Mouse (Mus musculus) neural tube, embryonic 12.5 days (tissue): ENCODE measurements around the gene Pnrc1. TPM values are rescaled to one million over a fixed set of nuclear protein-coding genes. Genes with fewer than 3 reads are reported as not detected.

Source experiments
- ATAC-seq: fragments of 200-750 bp; cut with Nextera tagmentation; 2 replicates; pipeline ENCODE4 v1.8.0; 2017; ENCODE audit warnings: low read depth, mild to moderate bottlenecking, moderate TSS enrichment, moderate library complexity; ENCODE audit not compliant: low FRiP score
- H3K27ac ChIP-seq: fragments of 300-500 bp; sonication (generic); 2 replicates; pipeline ENCODE4 v1.5.1; 2016
- H3K27me3 ChIP-seq: fragments of 300-500 bp; sonication (generic); replicated peaks from 2 replicates; pipeline ENCODE4 v1.6.1; 2016; ENCODE audit warnings: mild to moderate bottlenecking
- H3K36me3 ChIP-seq: fragments of 300-500 bp; sonication (generic); 2 replicates; pipeline ENCODE4 v1.6.1; 2016; ENCODE audit warnings: mild to moderate bottlenecking
- H3K4me1 ChIP-seq: fragments of 300-500 bp; sonication (generic); 2 replicates; pipeline ENCODE4 v1.6.1; 2016
- H3K4me2 ChIP-seq: fragments of 300-500 bp; sonication (generic); replicated peaks from 2 replicates; pipeline ENCODE4 v1.6.1; 2016; ENCODE audit warnings: mild to moderate bottlenecking
- H3K4me3 ChIP-seq: fragments of 300-500 bp; sonication (generic); 2 replicates; pipeline ENCODE4 v1.5.1; 2016
- H3K9ac ChIP-seq: fragments of 300-500 bp; sonication (generic); 2 replicates; pipeline ENCODE4 v1.6.1; 2016; ENCODE audit warnings: mild to moderate bottlenecking
- H3K9me3 ChIP-seq: fragments of 300-500 bp; sonication (generic); 2 replicates; pipeline ENCODE4 v1.6.1; 2016; ENCODE audit warnings: mild to moderate bottlenecking
- WGBS: fragments of 180-500 bp; shearing (Covaris S2); methylation state at CpG from one replicate; pipeline ENCODE4 v1.1.7; 2016; 5-methylcytosine and 5-hydroxymethylcytosine counted together
- polyA plus RNA-seq: library from polyadenylated mRNA; unstranded; fragments of >200 nt; fragmentation: Nextera tagmentation; extraction: Ambion mirVana; gene quantifications from 2 replicates; pipeline ENCODE4 v1.2.1, GENCODE M21; 2016

The Pnrc1 gene
- polyA plus RNA-seq, 1 experiment from 2014 or later: 113 TPM

GRCm38 (mm10) chr4:33261311-33261753, 28.6 kb downstream of the Pnrc1 start:
- no peak overlapping the region for H3K9ac ChIP-seq
- no peaks in the 10 kb centered on the region for H3K9me3 ChIP-seq
- H3K27ac ChIP-seq: no peak overlapping the region
- H3K36me3 ChIP-seq: no peaks in the 10 kb centered on the region
- ATAC-seq: no peak
- H3K4me3 ChIP-seq: no peak overlapping the region
- H3K4me1 ChIP-seq: no peaks in the 10 kb centered on the region
- WGBS: 73% methylated on average over 7 of the region's 7 CpGs
- no peaks in the 10 kb centered on the region for H3K27me3 ChIP-seq
- H3K4me2 ChIP-seq: no peak overlapping the region

DNA sequence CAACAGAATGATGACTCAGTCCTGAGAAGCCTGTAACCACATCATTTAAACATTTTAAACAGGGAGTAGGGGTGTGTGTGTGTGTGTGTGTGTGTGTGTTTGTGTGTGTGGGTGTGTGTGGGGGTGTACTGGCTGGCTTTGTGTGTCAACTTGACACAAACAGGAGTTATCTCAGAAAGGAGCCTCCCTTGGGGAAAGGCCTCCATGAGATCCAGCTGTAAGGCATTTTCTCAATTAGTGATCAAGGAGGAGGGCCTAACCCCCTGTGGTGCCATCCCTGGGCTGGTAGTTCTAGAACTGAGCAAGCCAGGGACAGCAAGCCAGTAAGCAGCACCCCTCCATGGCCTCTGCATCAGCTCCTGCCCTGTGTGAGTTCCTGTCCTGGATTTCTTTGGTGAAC, 29.7 kb downstream of the Pnrc1 start:
- H3K36me3 ChIP-seq: no peaks in the 10 kb centered on the region
- H3K9me3 ChIP-seq: no peaks in the 10 kb centered on the region
- no peak overlapping the region for H3K4me2 ChIP-seq
- no peak for ATAC-seq
- H3K9ac ChIP-seq: no peak overlapping the region
- H3K27ac ChIP-seq: no peak overlapping the region
- H3K4me1 ChIP-seq: no peaks in the 10 kb centered on the region
- no peaks in the 10 kb centered on the region for H3K27me3 ChIP-seq
- H3K4me3 ChIP-seq: no peak overlapping the region

DNA sequence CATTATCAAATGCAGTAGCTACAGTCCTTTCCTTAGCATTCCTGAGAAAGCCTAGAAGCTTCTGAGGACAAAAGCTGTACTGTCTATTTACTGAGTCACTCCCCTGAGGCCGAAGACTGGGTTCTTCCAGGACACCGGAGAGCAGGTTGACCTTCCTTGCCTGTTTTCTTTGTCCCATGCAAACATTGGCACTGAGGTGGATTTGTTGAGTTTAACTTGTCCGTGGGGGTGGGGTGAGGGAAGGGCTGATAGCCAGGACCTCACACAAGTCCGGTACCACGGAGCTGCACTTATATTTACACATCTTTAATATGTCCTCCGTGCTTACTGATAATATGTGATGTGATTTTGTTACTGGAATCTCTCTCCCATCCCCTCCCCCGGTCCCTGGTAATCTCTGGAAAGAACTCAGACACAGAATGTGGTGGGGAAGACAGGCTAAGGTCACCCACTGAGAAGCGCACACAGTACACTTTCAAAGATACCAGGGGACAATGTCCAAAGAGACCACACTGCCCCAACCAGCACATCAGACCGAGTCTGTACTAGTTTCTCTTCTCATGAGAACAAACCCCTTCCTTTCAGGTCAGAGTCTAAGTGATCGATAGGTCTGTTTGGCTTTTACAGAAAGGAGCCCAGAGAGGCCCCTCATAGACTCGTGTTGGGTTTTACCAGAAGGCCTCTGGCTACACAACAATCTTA, 32.5 kb downstream of the Pnrc1 start:
- Histone ChIP-seq H3K4me1 (no peaks in the 10 kb centered on the region), H3K9ac (no peak overlapping the region), H3K9me3 (no peaks in the 10 kb centered on the region), H3K27me3 (no peaks in the 10 kb centered on the region), H3K27ac (no peak overlapping the region), H3K36me3 (no peaks in the 10 kb centered on the region), H3K4me3 (no peak overlapping the region), H3K4me2 (no peak overlapping the region)
- 83% methylated on average over 11 of the region's 11 CpGs for WGBS
- ATAC-seq: no peak

DNA sequence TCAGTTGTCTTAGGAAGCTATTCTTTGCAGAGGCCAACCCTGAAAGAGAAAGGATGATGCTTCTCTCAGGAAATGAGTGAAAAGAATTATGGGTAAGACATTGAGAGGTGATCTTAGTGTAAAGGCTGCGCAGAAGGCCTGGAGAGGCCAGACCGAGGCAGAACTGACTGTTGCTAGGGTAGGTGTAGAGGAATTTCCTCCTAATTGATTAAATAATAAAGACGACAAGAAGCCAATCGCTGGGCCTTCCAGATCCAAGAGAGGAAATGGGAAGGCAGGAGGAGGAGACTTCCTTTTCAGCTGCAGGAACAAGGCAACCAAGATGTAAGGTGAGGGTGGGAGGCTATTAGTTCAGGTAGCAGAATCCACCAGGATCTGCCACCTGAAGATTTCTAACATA, 35.3 kb downstream of the Pnrc1 start:
- no peaks in the 10 kb centered on the region for H3K36me3 ChIP-seq
- H3K9ac ChIP-seq: no peak overlapping the region
- no peaks in the 10 kb centered on the region for H3K27me3 ChIP-seq
- 66% methylated on average over 4 of the region's 4 CpGs for WGBS
- no peak overlapping the region for H3K4me2 ChIP-seq
- ATAC-seq: no peak
- no peaks in the 10 kb centered on the region for H3K9me3 ChIP-seq
- H3K27ac ChIP-seq: no peak overlapping the region
- no peaks in the 10 kb centered on the region for H3K4me1 ChIP-seq
- H3K4me3 ChIP-seq: no peak overlapping the region

DNA sequence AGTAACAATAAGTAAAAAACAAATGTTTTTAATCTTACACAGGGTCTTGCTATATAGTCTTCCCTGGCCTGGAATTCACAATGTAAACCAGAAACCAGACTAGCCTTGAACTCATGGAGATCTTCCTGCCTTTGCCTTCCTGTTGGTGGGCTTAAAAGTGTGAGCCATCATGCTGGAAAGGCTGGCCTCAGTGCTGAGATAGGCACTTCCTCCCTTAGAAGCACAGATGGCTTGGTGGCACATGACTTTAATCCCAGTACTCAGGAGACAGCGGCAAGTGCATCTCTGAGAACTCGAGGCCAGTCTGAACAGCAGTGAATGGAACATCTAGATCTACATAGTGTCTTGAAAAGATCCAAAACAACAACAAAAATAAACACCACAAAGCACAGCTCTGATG, 39.1 kb downstream of the Pnrc1 start:
- ATAC-seq: no peak
- Histone ChIP-seq H3K27me3 (no peaks in the 10 kb centered on the region), H3K9ac (no peak overlapping the region), H3K4me2 (no peak overlapping the region), H3K9me3 (no peaks in the 10 kb centered on the region), H3K4me1 (peaks cover 9% of the 10 kb centered on the region), H3K36me3 (peaks cover 4% of the 10 kb centered on the region), H3K27ac (no peak overlapping the region), H3K4me3 (no peak overlapping the region)
- WGBS: 87% methylated on average over 2 of the region's 2 CpGs

GRCm38 (mm10) chr4:33249716-33250230, 40.2 kb downstream of the Pnrc1 start:
- no peak overlapping the region for H3K27ac ChIP-seq
- no peak for ATAC-seq
- no peaks in the 10 kb centered on the region for H3K27me3 ChIP-seq

DNA sequence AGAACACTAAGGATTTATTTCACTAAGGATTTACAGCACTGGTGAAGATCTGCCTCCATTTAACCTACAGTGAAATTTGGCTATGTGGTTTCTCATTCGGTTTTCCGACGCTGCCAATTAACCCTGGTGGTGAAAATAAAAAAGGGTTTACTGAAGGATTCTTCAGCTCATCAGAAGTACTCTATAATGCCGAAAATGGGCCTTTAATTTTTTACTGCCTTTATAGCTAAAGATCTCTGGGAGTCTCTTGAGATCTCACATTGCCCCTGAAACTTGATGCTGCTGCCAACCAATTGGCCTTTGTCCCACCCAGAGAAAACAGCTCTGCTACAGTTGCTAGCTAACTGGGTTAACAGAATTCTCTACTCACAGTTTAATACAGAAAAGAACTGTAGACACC, 41.0 kb downstream of the Pnrc1 start:
- Histone ChIP-seq H3K4me3 (peak overlapping the region; percentile 98), H3K4me1 (peaks cover 10% of the 10 kb centered on the region), H3K27ac (peak overlapping the region; percentile 99), H3K9me3 (no peaks in the 10 kb centered on the region), H3K36me3 (peaks cover 23% of the 10 kb centered on the region), H3K9ac (peak overlapping the region; percentile 99; the same call in 1 of the 2 replicates), H3K4me2 (peak overlapping the region; percentile 69), H3K27me3 (no peaks in the 10 kb centered on the region)
- WGBS: 3% methylated on average over 4 of the region's 4 CpGs
- no peak for ATAC-seq

More at GRCm38 (mm10) chr4:33249716-33250230, 40.2 kb downstream of the Pnrc1 start:
- no peak overlapping the region for H3K4me2 ChIP-seq
- H3K4me1 ChIP-seq: peaks cover 10% of the 10 kb centered on the region
- no peak overlapping the region for H3K4me3 ChIP-seq
- H3K36me3 ChIP-seq: peaks cover 15% of the 10 kb centered on the region
- no peak overlapping the region for H3K9ac ChIP-seq
- 61% methylated on average over 1 of the region's 1 CpGs for WGBS
- no peaks in the 10 kb centered on the region for H3K9me3 ChIP-seq

DNA sequence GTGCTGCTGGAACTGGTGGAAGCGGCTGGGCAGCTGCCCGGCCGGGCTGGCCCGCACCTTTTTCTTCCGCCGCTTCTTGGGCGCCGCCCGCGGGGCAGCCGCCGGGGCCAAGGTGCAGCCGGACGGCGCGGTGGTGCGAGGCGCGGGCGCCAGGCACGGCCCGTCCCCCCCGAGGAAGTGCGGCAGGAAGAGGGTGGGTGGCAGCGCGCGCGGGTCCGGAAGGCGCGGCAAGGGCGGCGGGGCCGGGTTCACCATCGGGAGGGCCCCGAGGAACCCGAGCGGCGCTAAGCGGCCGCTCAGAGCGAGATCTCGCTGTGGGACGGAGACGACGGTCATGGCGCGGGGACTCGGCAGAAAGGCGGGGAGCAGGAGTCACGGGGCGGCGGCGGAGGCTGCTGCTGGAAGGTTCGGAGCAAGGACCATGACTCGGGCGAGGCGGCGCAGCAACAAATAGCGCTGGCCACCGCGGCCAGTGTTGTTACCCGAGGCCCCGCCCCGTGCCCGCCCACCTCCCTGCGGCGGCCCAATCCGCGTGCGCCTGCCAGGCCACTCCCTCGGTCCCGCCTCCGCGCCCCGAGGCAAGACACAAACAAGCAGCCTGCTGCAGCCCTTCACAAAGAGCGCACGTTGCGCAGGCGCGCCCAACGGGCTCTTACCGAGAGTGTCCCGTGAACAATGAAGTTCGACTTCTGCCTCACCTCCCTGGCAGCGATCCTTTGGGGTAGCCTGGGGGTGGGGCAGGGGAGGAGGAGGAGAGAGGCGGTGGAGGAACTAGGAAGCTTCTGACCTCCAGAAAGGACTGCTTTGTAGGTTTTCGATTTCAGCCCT, 41.7 kb downstream of the Pnrc1 start:
- Histone ChIP-seq H3K4me3 (peak overlapping the region; percentile 98), H3K9me3 (no peaks in the 10 kb centered on the region), H3K27ac (peak overlapping the region; percentile 99), H3K4me1 (peaks cover 10% of the 10 kb centered on the region), H3K4me2 (peak overlapping the region; percentile 69), H3K36me3 (peaks cover 29% of the 10 kb centered on the region), H3K9ac (peak overlapping the region; percentile 99), H3K27me3 (no peaks in the 10 kb centered on the region)
- under 1% methylated on average over 88 of the region's 88 CpGs for WGBS
- ATAC-seq: peak; percentile 94

GRCm38 (mm10) chr4:33247479-33248053, 42.4 kb downstream of the Pnrc1 start:
- Histone ChIP-seq H3K27me3 (no peaks in the 10 kb centered on the region), H3K36me3 (peaks cover 30% of the 10 kb centered on the region), H3K9ac (peak overlapping the region; percentile 99), H3K4me1 (peaks cover 10% of the 10 kb centered on the region), H3K4me3 (peak overlapping the region; percentile 98), H3K4me2 (peak overlapping the region; percentile 69), H3K27ac (peak overlapping the region; percentile 99), H3K9me3 (no peaks in the 10 kb centered on the region)
- WGBS: under 1% methylated on average over 60 of the region's 60 CpGs
- peak; percentile 93 for ATAC-seq

- Histone ChIP-seq H3K4me2 (peak overlapping the region; percentile 69), H3K36me3 (peaks cover 37% of the 10 kb centered on the region), H3K4me1 (peaks cover 10% of the 10 kb centered on the region), H3K27ac (no peak overlapping the region), H3K27me3 (no peaks in the 10 kb centered on the region), H3K9me3 (no peaks in the 10 kb centered on the region), H3K4me3 (no peak overlapping the region), H3K9ac (no peak overlapping the region)
- ATAC-seq: no peak
- WGBS: 93% methylated on average over 14 of the region's 14 CpGs
Measured at GRCm38 (mm10) chr4:33245853-33246395, 44.0 kb downstream of the Pnrc1 start.

DNA sequence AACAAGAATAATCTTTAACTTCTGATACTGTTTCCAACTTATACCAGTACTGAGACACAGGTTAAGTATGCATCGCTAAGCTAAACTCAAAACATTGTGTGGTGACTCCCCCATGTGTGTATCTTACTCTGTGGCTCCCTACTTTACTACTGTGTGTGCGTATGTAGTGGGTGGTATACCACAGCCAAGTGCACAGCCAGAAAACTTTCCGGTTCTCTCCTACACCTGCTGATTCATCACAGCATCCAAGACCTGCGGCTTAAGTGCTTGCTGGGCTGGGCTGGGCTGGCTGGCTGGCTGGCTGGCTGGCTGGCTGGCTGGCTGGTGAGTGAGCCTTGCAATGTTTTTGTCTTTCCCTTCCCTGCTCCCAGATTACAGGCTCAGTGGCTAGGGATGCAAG, 46.0 kb downstream of the Pnrc1 start:
- Histone ChIP-seq H3K9me3 (no peaks in the 10 kb centered on the region), H3K9ac (no peak overlapping the region), H3K36me3 (peaks cover 37% of the 10 kb centered on the region), H3K4me2 (no peak overlapping the region), H3K4me1 (peaks cover 10% of the 10 kb centered on the region), H3K27ac (no peak overlapping the region), H3K27me3 (no peaks in the 10 kb centered on the region), H3K4me3 (no peak overlapping the region)
- no peak for ATAC-seq
- 91% methylated on average over 4 of the region's 4 CpGs for WGBS
